Mouse (Mus musculus): ENCODE measurements at regions not wholly inside any gene's neighbourhood (a gene's known extent, or its start where the extent isn't known, plus 50 kb on each side); places are given as distances from the start of the nearest gene placed in this dataset.

GRCm38 (mm10) chr3:47498016-47498415, 1050.0 kb upstream of the Pabpc4l start:
- DNase-seq: no peak

GRCm38 (mm10) chr3:47471286-47471685, 1023.3 kb upstream of the Pabpc4l start:
- no peak for DNase-seq

- no peak for DNase-seq
Observed at GRCm38 (mm10) chr3:47469860-47470259, 1021.8 kb upstream of the Pabpc4l start.

DNA sequence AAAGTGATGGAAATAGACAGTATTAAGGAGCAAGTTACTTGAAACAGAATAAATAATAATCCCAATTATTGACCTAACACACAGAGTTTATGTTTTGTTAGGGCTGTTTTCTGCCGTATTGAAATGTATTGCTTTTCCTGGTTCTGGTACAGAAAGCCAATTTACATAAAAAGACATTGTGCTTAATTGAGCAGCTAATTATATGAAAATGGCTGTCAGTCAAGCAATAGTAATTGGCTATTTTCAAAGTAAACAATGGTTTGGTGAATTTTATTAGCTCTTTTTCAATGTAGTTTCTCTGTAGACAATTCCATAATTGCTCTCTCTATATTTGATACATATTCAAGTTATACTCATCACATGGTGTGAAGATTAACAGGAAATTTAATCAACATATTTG, 1015.5 kb upstream of the Pabpc4l start:
- no peak for DNase-seq

DNA sequence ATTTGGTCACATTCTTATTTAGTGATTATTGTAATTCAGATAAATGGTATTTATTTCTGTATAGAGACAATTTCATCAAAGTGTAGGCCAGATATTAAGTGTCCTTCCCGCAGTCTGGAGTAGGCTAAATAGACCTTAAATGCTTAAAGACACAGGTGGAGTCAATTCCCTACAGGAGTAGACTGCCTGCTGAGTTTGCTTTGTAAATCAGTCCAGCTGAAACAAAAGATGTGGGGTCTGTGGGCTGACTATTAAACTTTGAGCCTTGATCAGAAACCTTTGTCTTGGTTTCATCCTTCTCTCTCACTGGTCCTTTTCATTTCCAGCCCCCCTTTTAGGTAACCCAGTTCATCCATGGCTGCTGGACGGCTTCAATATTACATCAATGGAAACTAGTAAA, 1002.0 kb upstream of the Pabpc4l start:
- DNase-seq: no peak

DNA sequence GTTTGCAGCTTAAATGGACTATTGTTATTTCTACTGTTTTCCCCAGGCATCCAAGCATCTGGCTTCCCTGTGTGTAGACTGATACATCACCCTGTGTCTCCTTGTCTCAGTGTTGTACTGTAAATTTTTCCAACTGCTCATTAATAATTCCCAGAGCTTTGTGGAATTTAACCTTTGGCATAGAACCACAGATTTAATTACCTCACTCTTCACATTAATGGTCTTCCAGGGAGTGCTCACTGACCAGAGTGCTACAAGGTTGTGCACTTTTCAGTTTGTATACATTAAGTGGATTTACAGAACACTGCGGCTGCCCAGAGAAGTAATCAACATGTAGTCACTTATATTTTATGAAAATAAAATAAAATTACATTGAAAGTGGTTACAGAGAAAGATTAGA, 992.4 kb upstream of the Pabpc4l start:
- peak; percentile 3 for DNase-seq

DNA sequence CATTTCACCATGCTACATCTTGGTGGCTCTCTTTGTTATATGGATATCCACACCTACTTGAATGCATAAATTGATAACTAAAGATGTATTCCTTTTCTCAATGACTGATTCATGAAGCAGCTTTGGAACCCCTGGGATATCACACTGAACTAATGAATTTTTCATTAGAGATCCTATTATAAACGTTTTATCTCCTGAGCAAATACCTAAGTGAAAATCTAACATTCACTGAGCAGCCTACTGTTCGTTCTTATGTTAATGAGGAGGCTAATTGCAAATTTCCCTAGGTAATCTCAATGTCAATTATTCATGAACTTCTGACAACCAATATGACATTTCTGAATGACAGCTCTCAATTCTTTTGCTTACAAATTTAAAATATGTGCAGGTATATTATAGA, 987.5 kb upstream of the Pabpc4l start:
- no peak for DNase-seq

DNA sequence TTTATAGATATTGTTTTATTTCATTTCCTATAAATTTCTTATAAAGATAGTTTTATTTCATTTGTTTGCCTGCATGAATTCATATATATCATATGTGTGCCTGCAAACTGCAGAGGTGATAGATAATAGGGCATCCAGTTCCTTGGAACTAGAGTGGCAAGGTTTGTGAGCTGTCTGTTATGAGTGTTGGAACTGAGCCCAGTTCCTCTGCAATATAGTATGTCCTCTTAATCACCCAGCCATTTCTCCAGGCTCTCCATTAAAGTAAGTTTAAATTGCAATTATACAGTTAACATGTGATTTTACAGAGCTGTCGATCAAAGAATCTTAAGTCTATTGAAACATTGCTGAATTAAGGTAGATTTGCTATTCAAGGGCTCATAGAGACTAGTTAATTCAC, 976.5 kb upstream of the Pabpc4l start:
- no peak for DNase-seq

Measured in kidney, postnatal 14 days (tissue).